Mouse (Mus musculus): Measurements from ENCODE around the gene Rptor. TPM values are rescaled to one million over a fixed set of nuclear protein-coding genes. Genes with fewer than 3 reads are reported as not detected.

The Rptor gene
- polyA plus RNA-seq, 1 experiment from 2014 or later: 12.2 TPM

DNA sequence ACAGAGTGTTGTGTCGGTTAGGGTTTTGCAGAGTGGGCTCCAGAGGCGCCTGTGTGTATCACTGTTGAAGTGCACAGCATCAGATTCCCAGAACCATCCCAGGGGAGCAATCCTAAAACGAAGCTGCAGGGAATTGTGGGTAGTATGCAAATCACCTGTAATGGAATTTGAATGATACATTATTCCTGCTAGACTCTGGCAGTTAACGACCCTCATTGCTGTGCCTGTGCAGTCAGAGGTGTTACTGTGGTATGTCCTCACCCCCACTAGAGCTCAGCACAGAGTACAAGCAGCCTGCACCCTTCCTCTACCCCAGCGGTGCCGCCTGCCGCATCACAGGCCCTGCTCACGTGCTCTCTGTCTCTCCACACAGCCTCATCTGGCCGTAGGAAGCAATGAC is 294.3 kb downstream of the Rptor start:
- Histone ChIP-seq H3K27me3 (no peaks in the 10 kb centered on the region), H3K4me1 (no peaks in the 10 kb centered on the region), H3K27ac (replicated peaks) (no peak overlapping the region), H3K9me3 (replicated peaks) (no peaks in the 10 kb centered on the region), H3K4me2 (replicated peaks) (no peak overlapping the region), H3K4me3 (replicated peaks) (no peak overlapping the region), H3K9ac (no peak overlapping the region), H3K36me3 (peaks cover 59% of the 10 kb centered on the region)
- WGBS: 88% methylated on average over 9 of the region's 9 CpGs
- ATAC-seq (ENCODE audit: insufficient number of reproducible peaks, low FRiP score, low TSS enrichment, low read depth): no peak

DNA sequence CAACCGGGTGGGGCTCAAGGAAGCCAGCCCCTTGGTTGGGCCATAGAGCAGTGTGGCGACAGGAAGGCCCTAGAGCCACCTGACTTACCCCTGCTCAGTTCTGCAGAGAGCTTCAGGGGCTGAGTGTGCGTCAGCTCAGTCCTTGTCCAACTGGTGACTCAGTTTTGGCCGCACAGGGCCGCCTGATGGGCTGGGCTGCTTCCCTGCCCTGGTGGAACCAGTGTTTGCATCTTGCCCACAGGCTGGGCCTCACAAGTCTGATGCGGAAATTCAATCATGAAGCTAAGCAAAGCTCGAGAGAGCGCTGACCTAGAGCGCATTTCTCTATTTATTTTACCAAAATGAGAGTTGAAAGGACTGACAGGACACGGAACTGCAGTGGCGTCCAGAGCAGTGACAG is 296.3 kb downstream of the Rptor start:
- Histone ChIP-seq H3K27ac (replicated peaks) (no peak overlapping the region), H3K4me2 (replicated peaks) (no peak overlapping the region), H3K36me3 (peaks cover 42% of the 10 kb centered on the region), H3K27me3 (no peaks in the 10 kb centered on the region), H3K9ac (no peak overlapping the region), H3K4me3 (replicated peaks) (no peak overlapping the region), H3K9me3 (replicated peaks) (no peaks in the 10 kb centered on the region), H3K4me1 (no peaks in the 10 kb centered on the region)
- ATAC-seq (ENCODE audit: insufficient number of reproducible peaks, low FRiP score, low TSS enrichment, low read depth): no peak
- 86% methylated on average over 11 of the region's 11 CpGs for WGBS

DNA sequence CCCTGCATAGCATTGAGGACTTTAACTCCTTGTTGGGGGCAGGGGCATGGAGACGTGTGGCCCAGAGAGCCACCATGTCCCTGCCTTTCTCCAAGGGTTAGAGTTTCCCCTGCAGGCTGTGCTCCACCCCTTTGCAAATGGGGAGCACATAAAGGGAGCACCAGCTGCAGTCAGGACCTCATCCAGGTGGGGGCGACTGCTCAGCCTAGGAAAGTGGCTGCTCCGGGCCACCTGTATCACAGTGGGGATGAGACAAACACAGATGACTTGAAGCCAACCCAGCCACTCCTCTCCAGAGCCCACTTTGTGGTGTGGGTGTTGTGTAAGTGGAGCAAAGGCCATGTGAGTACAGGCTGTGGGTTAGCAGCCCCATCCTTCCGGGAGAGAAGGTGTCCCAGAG is 298.5 kb downstream of the Rptor start:
- Histone ChIP-seq H3K36me3 (peaks cover 26% of the 10 kb centered on the region), H3K4me1 (no peaks in the 10 kb centered on the region), H3K4me3 (replicated peaks) (no peak overlapping the region), H3K4me2 (replicated peaks) (no peak overlapping the region), H3K9me3 (replicated peaks) (no peaks in the 10 kb centered on the region), H3K27ac (replicated peaks) (no peak overlapping the region), H3K9ac (no peak overlapping the region), H3K27me3 (no peaks in the 10 kb centered on the region)
- ATAC-seq (ENCODE audit: insufficient number of reproducible peaks, low FRiP score, low TSS enrichment, low read depth): no peak
- 73% methylated on average over 4 of the region's 4 CpGs for WGBS

DNA sequence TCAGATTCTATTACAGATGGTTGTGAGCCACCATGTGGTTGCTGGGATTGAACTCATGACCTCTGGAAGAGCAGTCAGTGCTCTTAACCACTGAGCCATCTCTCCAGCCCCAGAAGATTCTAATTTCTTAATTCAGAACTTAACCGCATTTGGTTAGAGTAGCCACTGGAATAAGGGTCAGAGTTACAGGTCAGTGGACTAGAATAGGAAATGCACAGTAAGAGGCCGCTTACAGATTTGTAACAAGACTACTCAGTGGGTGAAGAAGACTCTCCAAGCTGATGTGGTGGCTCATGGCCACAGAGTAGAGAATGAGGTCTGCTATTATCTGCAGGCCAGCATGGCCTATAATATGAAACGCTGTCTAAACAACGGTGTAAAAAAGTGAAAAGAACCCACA is 300.2 kb downstream of the Rptor start:
- no peaks in the 10 kb centered on the region for H3K4me1 ChIP-seq
- no peak overlapping the region for H3K4me3 ChIP-seq (replicated peaks)
- peaks cover 12% of the 10 kb centered on the region for H3K36me3 ChIP-seq
- no peak overlapping the region for H3K27ac ChIP-seq (replicated peaks)
- H3K9me3 ChIP-seq (replicated peaks): no peaks in the 10 kb centered on the region
- no peak for ATAC-seq (ENCODE audit: insufficient number of reproducible peaks, low FRiP score, low TSS enrichment, low read depth)
- 84% methylated on average over 4 of the region's 4 CpGs for WGBS
- H3K27me3 ChIP-seq: peaks cover 9% of the 10 kb centered on the region; the same call in 1 of the 2 replicates
- no peak overlapping the region for H3K9ac ChIP-seq
- H3K4me2 ChIP-seq (replicated peaks): no peak overlapping the region

DNA sequence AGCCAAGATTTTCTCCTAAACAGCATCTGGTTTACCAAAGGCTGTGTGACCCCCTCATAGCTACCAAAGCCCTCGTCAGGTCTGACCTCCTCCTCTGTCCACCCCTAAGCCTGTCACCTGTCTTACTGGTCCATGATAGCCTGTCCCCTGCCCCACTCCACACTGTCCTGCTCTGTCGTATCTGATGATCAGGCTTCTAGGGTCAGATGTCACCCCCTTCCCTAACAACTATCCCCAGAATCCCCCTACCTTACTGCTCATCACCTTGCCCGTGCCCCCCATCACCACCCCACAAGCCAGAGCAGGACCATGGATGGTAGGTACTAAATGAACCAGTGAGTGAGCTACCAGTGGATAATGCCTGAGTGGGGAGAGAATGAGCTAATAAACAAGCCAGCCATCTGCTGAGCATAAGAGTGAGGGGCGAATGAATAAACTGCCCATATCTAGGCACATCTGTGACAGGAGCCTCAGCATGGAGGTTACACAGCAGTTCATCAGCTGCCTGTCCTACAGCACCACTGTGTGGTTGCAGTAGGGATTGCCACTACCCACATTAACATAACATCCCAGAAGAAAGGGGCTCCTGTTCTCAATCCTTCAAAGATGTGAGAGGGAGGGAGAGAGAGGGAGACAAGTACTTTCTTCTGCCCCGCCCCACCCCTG is 302.0 kb downstream of the Rptor start:
- Histone ChIP-seq H3K27me3 (peaks cover 17% of the 10 kb centered on the region; the same call in 1 of the 2 replicates), H3K4me3 (replicated peaks) (no peak overlapping the region), H3K9ac (no peak overlapping the region), H3K4me1 (peaks cover 3% of the 10 kb centered on the region; the same call in 1 of the 2 replicates), H3K4me2 (replicated peaks) (no peak overlapping the region), H3K27ac (replicated peaks) (no peak overlapping the region), H3K9me3 (replicated peaks) (no peaks in the 10 kb centered on the region), H3K36me3 (no peaks in the 10 kb centered on the region)
- no peak for ATAC-seq (ENCODE audit: insufficient number of reproducible peaks, low FRiP score, low TSS enrichment, low read depth)
- WGBS: 29% methylated on average over 5 of the region's 5 CpGs

DNA sequence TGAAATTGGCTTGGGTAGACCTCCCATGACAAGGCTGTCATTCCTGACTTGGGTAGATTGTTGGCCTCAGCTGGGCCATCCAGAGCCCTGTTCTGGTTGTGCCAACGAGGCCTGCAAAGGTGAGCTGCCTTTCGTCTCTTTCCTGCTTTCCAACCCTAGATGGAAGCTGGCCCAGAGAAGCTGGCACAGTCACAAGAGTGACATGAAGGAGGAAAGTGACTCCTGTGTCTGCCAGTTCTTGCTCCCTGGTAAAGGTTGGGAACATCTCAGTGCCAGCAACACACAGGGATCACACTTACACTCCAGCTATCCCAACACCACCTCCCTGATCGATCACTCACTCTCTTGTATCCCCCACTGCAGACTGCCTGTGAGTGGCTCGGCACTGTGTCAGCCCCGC is 303.1 kb downstream of the Rptor start:
- no peak overlapping the region for H3K9ac ChIP-seq
- H3K4me1 ChIP-seq: peaks cover 5% of the 10 kb centered on the region; the same call in 1 of the 2 replicates
- H3K9me3 ChIP-seq (replicated peaks): no peaks in the 10 kb centered on the region
- H3K4me3 ChIP-seq (replicated peaks): no peak overlapping the region
- 83% methylated on average over 5 of the region's 5 CpGs for WGBS
- H3K27me3 ChIP-seq: peaks cover 17% of the 10 kb centered on the region; the same call in 1 of the 2 replicates
- no peaks in the 10 kb centered on the region for H3K36me3 ChIP-seq
- no peak overlapping the region for H3K4me2 ChIP-seq (replicated peaks)
- H3K27ac ChIP-seq (replicated peaks): no peak overlapping the region
- ATAC-seq (ENCODE audit: insufficient number of reproducible peaks, low FRiP score, low TSS enrichment, low read depth): no peak

DNA sequence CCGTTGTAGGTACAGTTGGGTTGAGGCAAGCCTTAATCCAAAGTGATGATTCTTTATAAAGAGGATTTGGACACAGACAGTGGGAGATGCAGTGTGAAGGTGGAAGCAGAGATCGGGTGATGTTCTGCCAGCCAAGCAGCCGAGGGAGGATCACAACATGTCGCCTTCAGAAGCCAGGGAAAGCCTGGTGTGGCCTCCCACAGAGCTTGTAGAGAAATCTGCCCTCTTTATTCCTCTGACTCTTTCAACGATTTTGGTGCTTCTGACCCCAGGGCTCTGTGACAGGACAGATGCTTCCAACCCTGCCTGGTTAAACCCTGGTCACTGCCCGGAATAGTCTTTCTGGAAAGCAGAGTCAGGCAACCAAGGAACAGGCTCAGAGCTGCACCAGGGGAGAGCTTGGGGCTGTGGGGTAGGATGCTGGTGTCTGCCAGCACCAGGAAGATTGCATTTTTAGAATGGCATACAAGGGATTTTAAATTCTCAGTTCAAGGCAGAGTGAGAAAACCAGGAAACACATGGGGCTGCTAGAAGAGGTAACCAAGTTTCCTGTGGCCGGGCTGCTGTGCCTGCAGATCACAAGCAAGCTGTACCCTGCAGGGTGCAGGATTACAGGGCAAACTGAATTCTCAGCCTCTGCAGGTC is 304.4 kb downstream of the Rptor start:
- no peak for ATAC-seq (ENCODE audit: insufficient number of reproducible peaks, low FRiP score, low TSS enrichment, low read depth)
- H3K27me3 ChIP-seq: peaks cover 17% of the 10 kb centered on the region; the same call in 1 of the 2 replicates
- no peaks in the 10 kb centered on the region for H3K36me3 ChIP-seq
- no peak overlapping the region for H3K27ac ChIP-seq (replicated peaks)
- H3K4me1 ChIP-seq: peaks cover 5% of the 10 kb centered on the region; the same call in 1 of the 2 replicates
- H3K9ac ChIP-seq: no peak overlapping the region
- WGBS: 37% methylated on average over 7 of the region's 7 CpGs
- H3K9me3 ChIP-seq (replicated peaks): no peaks in the 10 kb centered on the region
- H3K4me3 ChIP-seq (replicated peaks): no peak overlapping the region
- no peak overlapping the region for H3K4me2 ChIP-seq (replicated peaks)

DNA sequence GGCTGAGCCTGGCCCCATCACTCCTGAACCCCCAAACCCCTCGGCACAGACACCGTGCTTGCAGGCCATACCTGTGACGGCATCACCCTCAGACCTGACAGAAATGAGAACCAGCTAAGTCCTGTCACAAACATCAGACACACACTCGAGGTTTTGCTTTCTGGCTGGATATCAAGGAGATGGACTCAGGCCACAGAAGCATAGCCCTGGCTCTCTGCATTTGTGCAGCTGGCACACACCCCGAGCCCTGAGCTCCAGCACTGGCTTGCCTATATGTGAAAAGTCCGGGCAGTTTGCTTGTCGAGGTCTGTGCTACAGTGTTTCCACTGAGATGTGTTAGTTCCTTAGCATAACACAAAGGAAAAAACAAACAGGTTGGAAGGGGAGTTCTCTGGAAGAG is 305.0 kb downstream of the Rptor start:
- Histone ChIP-seq H3K36me3 (no peaks in the 10 kb centered on the region), H3K9ac (no peak overlapping the region), H3K4me3 (replicated peaks) (no peak overlapping the region), H3K27ac (replicated peaks) (no peak overlapping the region), H3K4me2 (replicated peaks) (no peak overlapping the region), H3K4me1 (peaks cover 8% of the 10 kb centered on the region), H3K9me3 (replicated peaks) (no peaks in the 10 kb centered on the region), H3K27me3 (peaks cover 17% of the 10 kb centered on the region; the same call in 1 of the 2 replicates)
- WGBS: 42% methylated on average over 7 of the region's 7 CpGs
- no peak for ATAC-seq (ENCODE audit: insufficient number of reproducible peaks, low FRiP score, low TSS enrichment, low read depth)

DNA sequence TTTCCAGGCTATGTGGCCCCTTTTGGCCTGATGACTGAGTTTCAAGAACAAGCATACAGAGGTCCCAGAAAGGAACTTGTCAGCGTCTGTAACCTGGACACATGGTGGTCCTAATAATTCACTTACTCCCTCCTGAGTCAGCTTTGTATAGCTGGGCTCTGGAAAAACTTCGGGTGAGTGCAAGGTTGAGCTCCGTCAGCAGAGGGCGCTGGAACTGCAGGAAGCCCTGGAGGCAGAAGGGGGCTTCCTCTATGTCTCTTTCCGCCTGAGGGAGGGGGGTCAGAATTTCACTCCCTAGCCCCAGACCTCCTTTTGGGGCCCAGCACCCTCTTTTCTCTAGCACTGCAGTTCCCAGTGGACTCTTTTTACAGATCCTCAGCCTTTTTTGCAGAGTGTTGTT is 306.7 kb downstream of the Rptor start:
- H3K9ac ChIP-seq: no peak overlapping the region
- H3K4me1 ChIP-seq: peaks cover 19% of the 10 kb centered on the region
- peaks cover 17% of the 10 kb centered on the region; the same call in 1 of the 2 replicates for H3K27me3 ChIP-seq
- H3K4me3 ChIP-seq (replicated peaks): no peak overlapping the region
- no peak overlapping the region for H3K27ac ChIP-seq (replicated peaks)
- WGBS: under 1% methylated on average over 5 of the region's 5 CpGs
- H3K36me3 ChIP-seq: no peaks in the 10 kb centered on the region
- peak overlapping the region; percentile 30 for H3K4me2 ChIP-seq (replicated peaks)
- no peaks in the 10 kb centered on the region for H3K9me3 ChIP-seq (replicated peaks)
- no peak for ATAC-seq (ENCODE audit: insufficient number of reproducible peaks, low FRiP score, low TSS enrichment, low read depth)

DNA sequence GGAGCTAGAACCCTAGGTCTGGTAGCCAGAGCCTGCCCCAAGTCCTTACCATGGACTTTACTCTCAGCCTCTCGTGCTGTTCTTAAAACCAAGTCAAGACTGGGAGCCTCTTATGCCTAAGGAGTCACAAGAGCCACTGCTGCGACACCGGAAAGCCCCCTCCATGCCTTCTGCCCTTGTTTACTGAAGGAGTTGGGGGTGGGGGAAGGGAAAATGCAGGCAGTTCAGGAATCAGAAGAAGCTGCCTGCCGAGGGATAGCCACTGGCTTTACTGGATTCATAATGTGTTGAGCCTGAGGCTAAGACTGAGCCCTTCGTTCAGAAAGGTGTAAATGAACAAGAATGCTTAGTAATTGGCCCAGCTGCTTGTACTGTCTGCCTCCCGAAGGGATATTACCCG is 310.1 kb downstream of the Rptor start:
- WGBS: 8% methylated on average over 7 of the region's 7 CpGs
- H3K4me2 ChIP-seq (replicated peaks): peak overlapping the region; percentile 83
- peaks cover 40% of the 10 kb centered on the region for H3K4me1 ChIP-seq
- H3K27ac ChIP-seq (replicated peaks): peak overlapping the region; percentile 67; the same call in 1 of the 2 replicates
- 0 out of 2 replicates have a peak overlapping the region, but pooled peaks have one; percentile 85 for H3K9ac ChIP-seq
- peaks cover 23% of the 10 kb centered on the region for H3K36me3 ChIP-seq
- H3K4me3 ChIP-seq (replicated peaks): peak overlapping the region; percentile 66
- H3K27me3 ChIP-seq: 0 out of 2 replicates have a peak, but pooled peaks cover 8% of the 10 kb centered on the region
- H3K9me3 ChIP-seq (replicated peaks): no peaks in the 10 kb centered on the region
- ATAC-seq (ENCODE audit: insufficient number of reproducible peaks, low FRiP score, low TSS enrichment, low read depth): no peak

DNA sequence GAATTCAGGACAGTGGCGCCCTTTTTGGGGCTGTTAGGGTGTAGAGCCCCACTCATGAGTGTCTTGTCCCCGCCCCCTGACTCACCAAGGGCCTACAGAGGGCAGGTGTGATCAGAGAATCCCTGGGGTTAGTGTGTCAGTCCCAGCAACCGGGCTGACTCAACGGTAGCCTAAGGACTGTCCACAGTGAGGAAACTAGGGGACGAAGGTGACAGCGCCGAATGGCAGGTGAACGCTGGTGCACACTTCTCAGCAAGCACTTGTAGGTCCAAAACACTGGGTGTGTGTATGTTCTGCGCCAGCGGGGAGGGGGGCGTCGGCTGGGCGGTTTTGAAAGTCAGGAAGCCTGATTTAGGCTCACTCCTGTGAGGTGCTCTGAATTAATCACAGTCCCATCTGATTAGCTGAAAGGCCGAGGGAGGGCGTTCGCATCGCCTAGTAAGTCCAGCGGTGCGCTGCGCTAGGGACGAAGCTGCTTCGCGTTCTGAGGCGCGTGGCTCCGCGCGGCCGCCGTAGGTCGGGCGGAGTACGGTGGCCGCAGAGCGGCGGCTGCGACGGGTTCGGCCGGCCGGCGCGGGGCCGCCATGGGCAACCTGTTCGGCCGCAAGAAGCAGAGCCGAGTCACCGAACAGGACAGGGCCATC is 310.7 kb downstream of the Rptor start, which contains the start of gene Chmp6:
Gene Chmp6, plus strand, starts transcription at position 151 of the 644 bp plus-strand sequence.
- H3K9ac ChIP-seq: peak within 1 kb of the TSS; percentile 85
- H3K4me3 ChIP-seq (replicated peaks): peak within 1 kb of the TSS; percentile 66
- peak within 1 kb of the TSS; percentile 67 for H3K27ac ChIP-seq (replicated peaks)
- WGBS: under 1% methylated on average over 48 of the region's 48 CpGs
- peaks cover 29% of the 10 kb centered on the region for H3K36me3 ChIP-seq
- no peaks in the 10 kb centered on the region for H3K9me3 ChIP-seq (replicated peaks)
- peak within 1 kb of the TSS; percentile 83 for H3K4me2 ChIP-seq (replicated peaks)
- peak; percentile 73 for ATAC-seq (ENCODE audit: insufficient number of reproducible peaks, low FRiP score, low TSS enrichment, low read depth)
- peaks cover 40% of the 10 kb centered on the region for H3K4me1 ChIP-seq
- H3K27me3 ChIP-seq: 0 out of 2 replicates have a peak, but pooled peaks cover 4% of the 10 kb centered on the region

Data from embryonic facial prominence, embryonic 15.5 days (tissue).